10 mouse cellular contexts compared by ENCODE assay signal in genomic region chr17:88404471-88404870, GRCm38 (mm10). TPM values are rescaled to one million over a fixed set of nuclear protein-coding genes. Genes with fewer than 3 reads are reported as not detected.
A peak's percentile ranks its signal among the peaks of the same experiment; 100 is the strongest.
DNase-seq lines count a peak whose midpoint lies in the region; ATAC-seq lines count a peak whose summit lies in the region.
"Had no signal": no experiment of that assay in that cellular context is flagged by ENCODE, and none has a peak within 500 bp of the region (broad histone marks: within the 10 kb centered on the region; RNA-seq: fewer than 3 reads in every experiment).

No protein-coding gene starts in this region.

- intact Hi-C loops in left cerebral cortex, postnatal 25 days (cut with DNase I), result no loop called here

- ATAC-seq in lung, embryonic 16.5 days (ENCODE audit: low read depth), result no peak
- no peak for ATAC-seq in intestine, embryonic 16.5 days
- no peak for ATAC-seq in neural tube, embryonic 15.5 days (ENCODE audit: low FRiP score)

- WGBS in heart, embryonic 10.5 days, result 7% methylated on average over 6 of the region's 6 CpGs
- WGBS in lung, embryonic 16.5 days, result 14% methylated on average over 6 of the region's 6 CpGs
- 19% methylated on average over 6 of the region's 6 CpGs for WGBS in intestine, embryonic 16.5 days
- WGBS in neural tube, embryonic 15.5 days, result 5% methylated on average over 6 of the region's 6 CpGs

- H3K9ac ChIP-seq in lung, embryonic 16.5 days (ENCODE audit: low read length), result no peak overlapping the region
- no peak overlapping the region for H3K9ac ChIP-seq in intestine, embryonic 16.5 days (ENCODE audit: low read depth, low read length)
- no peak overlapping the region for H3K9ac ChIP-seq in neural tube, embryonic 15.5 days (replicated peaks)
- H3K9ac ChIP-seq: liver, embryonic 14.5 days had no signal

- no peak overlapping the region for H3K27ac ChIP-seq in heart, embryonic 10.5 days
- no peak overlapping the region for H3K27ac ChIP-seq in lung, embryonic 16.5 days (ENCODE audit: low read length)
- no peak overlapping the region for H3K27ac ChIP-seq in intestine, embryonic 16.5 days (ENCODE audit: low read length)
- no peak overlapping the region for H3K27ac ChIP-seq in neural tube, embryonic 15.5 days (replicated peaks)
- H3K27ac ChIP-seq: liver, embryonic 14.5 days had no signal

- no peaks in the 10 kb centered on the region for H3K9me3 ChIP-seq in heart, embryonic 10.5 days
- no peaks in the 10 kb centered on the region for H3K9me3 ChIP-seq in lung, embryonic 16.5 days (ENCODE audit: control insufficient read depth, low read length)
- no peaks in the 10 kb centered on the region for H3K9me3 ChIP-seq in intestine, embryonic 16.5 days (ENCODE audit: control insufficient read depth, low read length)
- no peaks in the 10 kb centered on the region for H3K9me3 ChIP-seq in neural tube, embryonic 15.5 days (replicated peaks)

- H3K4me2 ChIP-seq in lung, embryonic 16.5 days (ENCODE audit: low read depth, low read length), result 0 out of 2 replicates have a peak overlapping the region, but pooled peaks have one; percentile 41
- peak overlapping the region; percentile 42 for H3K4me2 ChIP-seq in intestine, embryonic 16.5 days (ENCODE audit: low read depth, low read length)
- peak overlapping the region; percentile 45 for H3K4me2 ChIP-seq in neural tube, embryonic 15.5 days

- DNase-seq in heart, embryonic 10.5 days (ENCODE audit: low spot score), result peak; percentile 27
- no peak for DNase-seq in heart, adult 9 months (ENCODE audit: low spot score in 2 of 2)
- no peak for DNase-seq in lung, postnatal 25 days (ENCODE audit: low spot score)
- DNase-seq in left cerebral cortex, postnatal 25 days (ENCODE audit: low spot score in 2 of 2), result no peak
- DNase-seq in adrenal gland, adult (ENCODE audit: inconsistent age in 2 of 2, low spot score in 1 of 2), result no peak
- DNase-seq: cerebellum, adult 9-10 months had no signal

- H3K4me1 ChIP-seq in heart, embryonic 10.5 days, result no peaks in the 10 kb centered on the region
- H3K4me1 ChIP-seq in lung, embryonic 16.5 days (replicated peaks; ENCODE audit: control insufficient read depth, insufficient read depth, low read length), result no peaks in the 10 kb centered on the region
- H3K4me1 ChIP-seq in intestine, embryonic 16.5 days (ENCODE audit: control insufficient read depth, insufficient read depth, low read length), result peaks cover 2% of the 10 kb centered on the region; the same call in 1 of the 2 replicates
- H3K4me1 ChIP-seq in neural tube, embryonic 15.5 days, result peaks cover 22% of the 10 kb centered on the region

- no peaks in the 10 kb centered on the region for H3K36me3 ChIP-seq in heart, embryonic 10.5 days
- no peaks in the 10 kb centered on the region for H3K36me3 ChIP-seq in lung, embryonic 16.5 days (ENCODE audit: control insufficient read depth, insufficient read depth, low read length)
- no peaks in the 10 kb centered on the region for H3K36me3 ChIP-seq in intestine, embryonic 16.5 days (ENCODE audit: control insufficient read depth, insufficient read depth, low read length)
- no peaks in the 10 kb centered on the region for H3K36me3 ChIP-seq in neural tube, embryonic 15.5 days

- H3K4me3 ChIP-seq in heart, embryonic 10.5 days, result peak overlapping the region; percentile 48
- H3K4me3 ChIP-seq in lung, embryonic 16.5 days (ENCODE audit: low read length), result peak overlapping the region; percentile 24; the same call in 1 of the 2 replicates
- H3K4me3 ChIP-seq in intestine, embryonic 16.5 days (ENCODE audit: low read length), result no peak overlapping the region
- peak overlapping the region; percentile 12; the same call in 1 of the 2 replicates for H3K4me3 ChIP-seq in neural tube, embryonic 15.5 days (replicated peaks)

- peaks cover 12% of the 10 kb centered on the region; the same call in 1 of the 2 replicates for H3K27me3 ChIP-seq in heart, embryonic 10.5 days (ENCODE audit: insufficient read depth, poor library complexity, severe bottlenecking)
- peaks cover 2% of the 10 kb centered on the region; the same call in 1 of the 2 replicates for H3K27me3 ChIP-seq in lung, embryonic 16.5 days (ENCODE audit: control insufficient read depth, insufficient read depth, low read depth, low read length)
- H3K27me3 ChIP-seq in intestine, embryonic 16.5 days (replicated peaks; ENCODE audit: control insufficient read depth, insufficient read depth, low read length), result no peaks in the 10 kb centered on the region
- H3K27me3 ChIP-seq in neural tube, embryonic 15.5 days (replicated peaks), result no peaks in the 10 kb centered on the region

RNA-seq across cellular contexts. Expression of gene Foxn2, which starts 36.0 kb away (rescaled TPM):
- polyA plus RNA-seq in heart, embryonic 10.5 days (2016; fragmentation: Nextera tagmentation; extraction: Ambion mirVana), result 12.7 and 13.5 TPM in 2 replicates
- 21.5 and 21.8 TPM in 2 replicates for polyA plus RNA-seq in lung, embryonic 16.5 days (2015; fragmentation: Nextera tagmentation; extraction: Ambion mirVana)
- polyA plus RNA-seq in intestine, embryonic 16.5 days (2015; fragmentation: Nextera tagmentation; extraction: Ambion mirVana), result 14.6 and 15.4 TPM in 2 replicates
- polyA plus RNA-seq in neural tube, embryonic 15.5 days (2015; fragmentation: Nextera tagmentation; extraction: Ambion mirVana), result 8.4 and 9.6 TPM in 2 replicates
- 10 to 100 TPM; 15.2 to 15.4 TPM for total RNA-seq in left cerebral cortex, postnatal 25 days (2021)
